ENCODE assay signal across 26 mouse cellular contexts in the genomic region with DNA sequence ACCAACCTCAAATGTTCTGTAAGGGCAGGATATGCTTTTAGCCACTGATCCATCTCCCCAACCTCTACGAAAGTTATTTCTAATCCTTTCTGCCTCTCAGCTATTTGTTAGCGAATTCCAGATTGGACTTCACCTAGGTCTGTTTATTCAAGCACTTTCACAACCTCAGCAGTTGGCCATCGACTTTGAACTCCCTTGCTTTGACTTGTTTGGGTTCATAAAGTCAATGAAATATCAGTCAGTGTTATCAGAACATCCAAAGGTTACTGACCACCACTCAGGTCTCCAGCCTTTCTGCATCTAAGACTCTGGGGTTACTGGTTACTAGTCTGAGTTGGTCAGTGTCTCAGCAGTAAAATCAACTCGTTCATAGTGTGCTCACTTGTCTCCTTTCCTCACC. TPM values are rescaled to one million over a fixed set of nuclear protein-coding genes. Genes with fewer than 3 reads are reported as not detected.
"Had no signal": no experiment of that assay in that cellular context is flagged by ENCODE, and none has a peak within 500 bp of the region (broad histone marks: within the 10 kb centered on the region; RNA-seq: fewer than 3 reads in every experiment).

No protein-coding gene starts in this region.

- H3K4me1 ChIP-seq: liver, embryonic 13.5 days; lung, embryonic 15.5 days; megakaryocyte, embryonic 14.5 days; midbrain, embryonic 12.5 days; neural tube, embryonic 13.5 days; neural tube, embryonic 15.5 days; stomach, embryonic 15.5 days had no signal

- H3K4me2 ChIP-seq: liver, embryonic 13.5 days; lung, embryonic 15.5 days; midbrain, embryonic 12.5 days; neural tube, embryonic 13.5 days; neural tube, embryonic 15.5 days; stomach, embryonic 15.5 days had no signal

- H3K9ac ChIP-seq: liver, embryonic 13.5 days; lung, embryonic 15.5 days; midbrain, embryonic 12.5 days; neural tube, embryonic 13.5 days; neural tube, embryonic 15.5 days; stomach, embryonic 15.5 days had no signal

- H3K9me3 ChIP-seq: lung, embryonic 15.5 days; stomach, embryonic 15.5 days had no signal

- H3K4me3 ChIP-seq: liver, embryonic 13.5 days; lung, embryonic 15.5 days; megakaryocyte, embryonic 14.5 days; midbrain, embryonic 12.5 days; myocyte; neural tube, embryonic 13.5 days; neural tube, embryonic 15.5 days; stomach, embryonic 15.5 days had no signal

- DNase-seq: liver, embryonic 13.5 days; lung, adult 2 months; lung, postnatal 14 days; lung, postnatal 36 days; midbrain, embryonic 14.5 days; retina, postnatal 1 day; right cerebral cortex, adult 18-20 months; right cerebral cortex, postnatal 25 days; right cerebral cortex, postnatal 4 days; thymus, adult 2 months; thymus, postnatal 25 days; thymus, postnatal 4 days had no signal

- H3K36me3 ChIP-seq: liver, embryonic 13.5 days; lung, embryonic 15.5 days; midbrain, embryonic 12.5 days; neural tube, embryonic 13.5 days; neural tube, embryonic 15.5 days; stomach, embryonic 15.5 days had no signal

- H3K27me3 ChIP-seq: liver, embryonic 13.5 days; lung, embryonic 15.5 days; megakaryocyte, embryonic 14.5 days; midbrain, embryonic 12.5 days; neural tube, embryonic 13.5 days; neural tube, embryonic 15.5 days; stomach, embryonic 15.5 days had no signal

- ATAC-seq: lung, postnatal 0 days; midbrain, embryonic 16.5 days had no signal

- H3K27ac ChIP-seq: liver, embryonic 13.5 days; lung, embryonic 15.5 days; macrophage; midbrain, embryonic 12.5 days; neural tube, embryonic 13.5 days; neural tube, embryonic 15.5 days; stomach, embryonic 15.5 days; stomach, postnatal 0 days had no signal

RNA-seq across cellular contexts. Expression of a gene that starts 11.7 kb away (rescaled TPM):
- polyA plus RNA-seq: liver, embryonic 13.5 days; lung, embryonic 15.5 days; macrophage; midbrain, embryonic 12.5 days; midbrain, embryonic 14.5 days; midbrain, embryonic 16.5 days; myocyte; neural tube, embryonic 11.5 days; neural tube, embryonic 13.5 days; neural tube, embryonic 15.5 days; spleen, adult 2 months; testis, adult 2 months had no signal

RNA-seq across cellular contexts. Expression of a gene that starts 57.9 kb away (rescaled TPM):
- polyA plus RNA-seq: liver, embryonic 13.5 days; lung, adult 2 months; lung, embryonic 15.5 days; lung, postnatal 0 days; macrophage; midbrain, embryonic 12.5 days; midbrain, embryonic 14.5 days; midbrain, embryonic 16.5 days; myocyte; neural tube, embryonic 11.5 days; neural tube, embryonic 13.5 days; neural tube, embryonic 15.5 days; spleen, adult 2 months; stomach, embryonic 15.5 days; stomach, postnatal 0 days; testis, adult 2 months; thymus, adult 2 months had no signal
